Mouse (Mus musculus): ENCODE measurements at regions not wholly inside any gene's neighbourhood (a gene's known extent, or its start where the extent isn't known, plus 50 kb on each side); places are given as distances from the start of the nearest gene placed in this dataset.

DNA sequence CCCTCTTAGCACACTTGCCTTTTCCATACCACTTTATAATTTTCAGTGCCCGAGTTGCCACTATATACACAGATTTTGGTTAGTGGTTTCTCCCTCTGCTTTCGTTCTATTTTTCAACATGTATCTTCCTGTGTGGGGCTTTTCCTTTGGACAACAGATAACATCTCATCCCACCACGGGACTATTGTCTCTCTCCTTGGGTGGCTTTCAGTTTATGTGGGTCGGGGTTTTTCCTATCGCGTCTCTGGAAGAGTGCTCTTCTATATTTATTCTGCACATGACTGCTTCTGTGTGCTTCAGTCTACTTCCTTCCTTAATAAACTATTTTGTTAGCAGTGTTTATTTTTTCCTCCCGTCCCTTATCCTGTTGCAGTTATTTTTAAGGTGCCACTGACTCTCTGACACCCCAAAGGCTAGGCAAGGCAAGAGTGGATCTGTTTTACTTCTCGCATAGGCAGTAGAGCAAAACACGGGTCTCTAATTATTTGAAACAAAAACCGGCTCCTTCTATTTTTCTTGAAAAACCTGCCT lies 105.4 kb downstream of the Tmco5 start:
- Histone ChIP-seq H3K4me3 (replicated peaks in 1 of 3; ENCODE audit: low read depth in 2 of 3, low read length in 2 of 3, poor library complexity in 1 of 3) (no peak overlapping the region), H3K9me3 (replicated peaks; ENCODE audit: low read length) (peaks cover 3% of the 10 kb centered on the region), H3K36me3 (replicated peaks in 1 of 2; ENCODE audit: control insufficient read depth in 1 of 2, insufficient read depth in 1 of 2, low read length in 1 of 2) (no peaks in the 10 kb centered on the region), H3K4me1 (ENCODE audit: control insufficient read depth in 1 of 2, insufficient read depth in 2 of 2) (peaks cover 0 to 35% of the 10 kb centered on the region in 2 experiments; a peak in 2 of 4 replicates), H3K79me2 (replicated peaks; ENCODE audit: control insufficient read depth, extremely low read depth, insufficient read depth, poor library complexity, severe bottlenecking) (no peaks in the 10 kb centered on the region), H3K27ac (ENCODE audit: insufficient read depth, low read depth) (no peak overlapping the region), H3K4me2 (ENCODE audit: insufficient read depth, low read depth, poor library complexity, severe bottlenecking) (no peak overlapping the region), H3K9ac (ENCODE audit: insufficient read depth, low read depth) (no peak overlapping the region), H3K27me3 (replicated peaks) (no peaks in the 10 kb centered on the region)
- in situ Hi-C loops (cut with MboI; ENCODE audit: low pct_ligation_motif_present, low pct_unique_long_range_greater_than_20kb, low sequenced_read_pairs): no loop called here
- TF ChIP-seq ZC3H11A (IDR thresholded peaks at IDR 0.05; ENCODE audit: low read depth, low read length) (no peak), UBTF (IDR thresholded peaks at IDR 0.05; ENCODE audit: low read depth, low read length) (no peak), PAX5 (IDR thresholded peaks at IDR 0.05; ENCODE audit: low read length) (no peak), SIN3A (IDR thresholded peaks at IDR 0.05; ENCODE audit: low read length) (no peak), RCOR1 (conservative IDR thresholded peaks at IDR 0.05; ENCODE audit: low read depth, low read length) (no peak), MEF2A (IDR thresholded peaks at IDR 0.05; ENCODE audit: borderline replicate concordance, low read depth, low read length) (no peak), KAT2A (IDR thresholded peaks at IDR 0.05; ENCODE audit: insufficient replicate concordance, low read length) (no peak), GABPA (IDR thresholded peaks at IDR 0.05; ENCODE audit: insufficient replicate concordance, low read depth, low read length) (no peak), CTCF (conservative IDR thresholded peaks at IDR 0.05 in 1 of 2, IDR thresholded peaks at IDR 0.05 in 1 of 2; ENCODE audit: low read depth in 2 of 2, low read length in 2 of 2) (no peak), HCFC1 (IDR thresholded peaks at IDR 0.05; ENCODE audit: low read depth, low read length) (no peak), USF1 (IDR thresholded peaks at IDR 0.05; ENCODE audit: low read depth, low read length) (no peak), RAD21 (IDR thresholded peaks at IDR 0.05; ENCODE audit: low read depth, low read length) (no peak), MAZ (IDR thresholded peaks at IDR 0.05; ENCODE audit: low read depth, low read length) (no peak), POLR2A (IDR thresholded peaks at IDR 0.05; ENCODE audit: low read depth, low read length) (no peak), MYC (IDR thresholded peaks at IDR 0.05; ENCODE audit: low read depth, low read length) (no peak)
- no peak for DNase-seq (ENCODE audit: extremely low read depth)
- dilution Hi-C loops (cut with MboI; ENCODE audit: extremely low pct_ligation_motif_present, extremely low pct_unique_long_range_greater_than_20kb, low sequenced_read_pairs): no loop called here

DNA sequence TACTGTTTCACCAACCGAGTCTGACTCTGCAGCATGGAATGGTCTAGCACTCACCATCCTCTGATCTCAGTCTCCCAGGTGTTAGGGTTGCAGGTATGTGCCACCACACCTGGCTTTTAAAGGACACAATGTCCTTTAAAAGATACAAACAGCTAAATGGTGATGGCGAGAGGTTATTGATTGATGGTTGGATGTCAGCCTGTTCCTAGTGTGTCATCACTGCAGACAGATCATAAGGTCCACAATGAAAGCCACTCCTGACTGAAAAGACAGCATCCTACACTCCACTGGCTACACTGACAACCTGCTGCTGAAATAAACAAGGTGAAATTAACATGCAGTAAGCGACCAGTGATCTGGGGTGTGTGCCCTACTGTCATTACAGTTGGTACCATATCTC lies 106.1 kb downstream of the Tmco5 start:
- no peak for TF ChIP-seq RCOR1 (conservative IDR thresholded peaks at IDR 0.05; ENCODE audit: low read depth, low read length)
- no peak for TF ChIP-seq USF2 (conservative IDR thresholded peaks at IDR 0.05; ENCODE audit: low read depth, low read length)
- TF ChIP-seq JUND (conservative IDR thresholded peaks at IDR 0.05; ENCODE audit: low read depth, low read length): no peak
- TF ChIP-seq POLR2A (IDR thresholded peaks at IDR 0.05; ENCODE audit: low read depth, low read length): no peak
- TF ChIP-seq GABPA (IDR thresholded peaks at IDR 0.05; ENCODE audit: insufficient replicate concordance, low read depth, low read length): no peak
- no peak for TF ChIP-seq CHD1 (IDR thresholded peaks at IDR 0.05; ENCODE audit: low read depth, low read length)
- TF ChIP-seq MAX (IDR thresholded peaks at IDR 0.05; ENCODE audit: low read length): no peak
- H3K4me3 ChIP-seq (replicated peaks in 1 of 3; ENCODE audit: low read depth in 2 of 3, low read length in 2 of 3, poor library complexity in 1 of 3): no peak overlapping the region
- dilution Hi-C loops (cut with MboI; ENCODE audit: extremely low pct_ligation_motif_present, extremely low pct_unique_long_range_greater_than_20kb, low sequenced_read_pairs) (no loop called here), in situ Hi-C loops (cut with MboI; ENCODE audit: low pct_ligation_motif_present, low pct_unique_long_range_greater_than_20kb, low sequenced_read_pairs) (no loop called here)
- no peaks in the 10 kb centered on the region for H3K27me3 ChIP-seq (replicated peaks)
- H3K9ac ChIP-seq (ENCODE audit: insufficient read depth, low read depth): no peak overlapping the region
- no peak for DNase-seq (ENCODE audit: extremely low read depth)
- H3K4me1 ChIP-seq (ENCODE audit: control insufficient read depth in 1 of 2, insufficient read depth in 2 of 2): peaks cover 5 to 35% of the 10 kb centered on the region in 2 experiments
- no peak overlapping the region for H3K27ac ChIP-seq (ENCODE audit: insufficient read depth, low read depth)
- H3K36me3 ChIP-seq (replicated peaks in 1 of 2; ENCODE audit: control insufficient read depth in 1 of 2, insufficient read depth in 1 of 2, low read length in 1 of 2): no peaks in the 10 kb centered on the region
- peaks cover 3% of the 10 kb centered on the region for H3K9me3 ChIP-seq (replicated peaks; ENCODE audit: low read length)
- H3K79me2 ChIP-seq (replicated peaks; ENCODE audit: control insufficient read depth, extremely low read depth, insufficient read depth, poor library complexity, severe bottlenecking): no peaks in the 10 kb centered on the region
- no peak overlapping the region for H3K4me2 ChIP-seq (ENCODE audit: insufficient read depth, low read depth, poor library complexity, severe bottlenecking)
